Mouse (Mus musculus): Measurements from ENCODE around the gene Gm11146. TPM values are rescaled to one million over a fixed set of nuclear protein-coding genes. Genes with fewer than 3 reads are reported as not detected.

The Gm11146 gene
- polyA plus RNA-seq, 1 experiment from 2014 or later, result not detected

GRCm38 (mm10) chr16:77602581-77602980 lies 687 bp upstream of the Gm11146 start:
- WGBS, result 60% methylated on average over 2 of the region's 2 CpGs
- Histone ChIP-seq H3K4me2 (no peak overlapping the region), H3K4me3 (no peak overlapping the region), H3K36me3 (no peaks in the 10 kb centered on the region), H3K27me3 (no peaks in the 10 kb centered on the region), H3K9me3 (no peaks in the 10 kb centered on the region), H3K4me1 (no peaks in the 10 kb centered on the region), H3K27ac (no peak overlapping the region), H3K9ac (no peak overlapping the region)
- ATAC-seq (ENCODE audit: insufficient number of reproducible peaks, low FRiP score, low TSS enrichment, low read depth), result no peak

- WGBS, result 90% methylated on average over 8 of the region's 8 CpGs
- no peak overlapping the region for H3K9ac ChIP-seq
- no peak for ATAC-seq (ENCODE audit: insufficient number of reproducible peaks, low FRiP score, low TSS enrichment, low read depth)
Observed at GRCm38 (mm10) chr16:77598787-77599186, 3.1 kb downstream of the Gm11146 start.

GRCm38 (mm10) chr16:77596556-77596955 lies 5.3 kb downstream of the Gm11146 start:
- Histone ChIP-seq H3K36me3 (no peaks in the 10 kb centered on the region), H3K4me3 (no peak overlapping the region), H3K9ac (no peak overlapping the region), H3K27me3 (no peaks in the 10 kb centered on the region), H3K4me2 (no peak overlapping the region), H3K9me3 (no peaks in the 10 kb centered on the region), H3K27ac (no peak overlapping the region), H3K4me1 (peaks cover 8% of the 10 kb centered on the region)
- ATAC-seq (ENCODE audit: insufficient number of reproducible peaks, low FRiP score, low TSS enrichment, low read depth), result no peak
- WGBS, result 83% methylated on average over 5 of the region's 5 CpGs

More at GRCm38 (mm10) chr16:77598787-77599186, 3.1 kb downstream of the Gm11146 start:
- Histone ChIP-seq H3K4me2 (no peak overlapping the region), H3K4me3 (no peak overlapping the region), H3K9me3 (no peaks in the 10 kb centered on the region), H3K36me3 (no peaks in the 10 kb centered on the region), H3K4me1 (peaks cover 4% of the 10 kb centered on the region), H3K27me3 (no peaks in the 10 kb centered on the region), H3K27ac (no peak overlapping the region)

- Histone ChIP-seq H3K4me2 (no peak overlapping the region), H3K9ac (no peak overlapping the region), H3K36me3 (no peaks in the 10 kb centered on the region), H3K9me3 (no peaks in the 10 kb centered on the region), H3K4me3 (no peak overlapping the region), H3K4me1 (peaks cover 8% of the 10 kb centered on the region), H3K27ac (no peak overlapping the region), H3K27me3 (no peaks in the 10 kb centered on the region)
- no peak for ATAC-seq (ENCODE audit: insufficient number of reproducible peaks, low FRiP score, low TSS enrichment, low read depth)
- 69% methylated on average over 7 of the region's 7 CpGs for WGBS
Observed at GRCm38 (mm10) chr16:77595661-77596060, 6.2 kb downstream of the Gm11146 start.

GRCm38 (mm10) chr16:77594553-77594952 lies 7.3 kb downstream of the Gm11146 start:
- Histone ChIP-seq H3K4me2 (no peak overlapping the region), H3K36me3 (no peaks in the 10 kb centered on the region), H3K9ac (no peak overlapping the region), H3K4me3 (no peak overlapping the region), H3K27me3 (no peaks in the 10 kb centered on the region), H3K27ac (no peak overlapping the region), H3K9me3 (no peaks in the 10 kb centered on the region), H3K4me1 (peaks cover 8% of the 10 kb centered on the region)
- no peak for ATAC-seq (ENCODE audit: insufficient number of reproducible peaks, low FRiP score, low TSS enrichment, low read depth)
- 68% methylated on average over 13 of the region's 13 CpGs for WGBS

GRCm38 (mm10) chr16:77593828-77594421 lies 8.0 kb downstream of the Gm11146 start:
- H3K4me2 ChIP-seq, result peak overlapping the region; percentile 14; the same call in 1 of the 2 replicates
- ATAC-seq (ENCODE audit: insufficient number of reproducible peaks, low FRiP score, low TSS enrichment, low read depth), result no peak
- H3K36me3 ChIP-seq, result no peaks in the 10 kb centered on the region
- no peaks in the 10 kb centered on the region for H3K27me3 ChIP-seq
- no peak overlapping the region for H3K9ac ChIP-seq
- H3K9me3 ChIP-seq, result no peaks in the 10 kb centered on the region
- peaks cover 8% of the 10 kb centered on the region for H3K4me1 ChIP-seq
- no peak overlapping the region for H3K4me3 ChIP-seq
- peak overlapping the region; percentile 71 for H3K27ac ChIP-seq
- 46% methylated on average over 12 of the region's 12 CpGs for WGBS

- H3K27ac ChIP-seq, result peak overlapping the region; percentile 69
- 46% methylated on average over 3 of the region's 3 CpGs for whole genome bisulfite sequencing
- H3K9me3 ChIP-seq, result no peaks in the 10 kb centered on the region
- H3K4me1 ChIP-seq, result peaks cover 8% of the 10 kb centered on the region
- no peak overlapping the region for H3K9ac ChIP-seq
- no peak for ATAC-seq (ENCODE audit: insufficient number of reproducible peaks, low FRiP score, low TSS enrichment, low read depth)
- H3K27me3 ChIP-seq, result no peaks in the 10 kb centered on the region
- H3K4me3 ChIP-seq, result no peak overlapping the region
- H3K36me3 ChIP-seq, result no peaks in the 10 kb centered on the region
- peak overlapping the region; percentile 24; the same call in 1 of the 2 replicates for H3K4me2 ChIP-seq
Observed at GRCm38 (mm10) chr16:77592986-77593385, 8.9 kb downstream of the Gm11146 start.

- Histone ChIP-seq H3K36me3 (no peaks in the 10 kb centered on the region), H3K4me2 (no peak overlapping the region), H3K27me3 (no peaks in the 10 kb centered on the region), H3K9me3 (no peaks in the 10 kb centered on the region), H3K4me3 (no peak overlapping the region), H3K27ac (no peak overlapping the region), H3K4me1 (no peaks in the 10 kb centered on the region), H3K9ac (no peak overlapping the region)
- no peak for ATAC-seq (ENCODE audit: insufficient number of reproducible peaks, low FRiP score, low TSS enrichment, low read depth)
- 81% methylated on average over 5 of the region's 5 CpGs for WGBS
Observed at GRCm38 (mm10) chr16:77573036-77573435, 28.9 kb downstream of the Gm11146 start.

GRCm38 (mm10) chr16:77569457-77569856 lies 32.4 kb downstream of the Gm11146 start:
- H3K4me3 ChIP-seq, result no peak overlapping the region
- no peaks in the 10 kb centered on the region for H3K9me3 ChIP-seq
- no peaks in the 10 kb centered on the region for H3K4me1 ChIP-seq
- no peak overlapping the region for H3K9ac ChIP-seq
- no peaks in the 10 kb centered on the region for H3K36me3 ChIP-seq
- no peaks in the 10 kb centered on the region for H3K27me3 ChIP-seq
- WGBS, result 75% methylated on average over 8 of the region's 8 CpGs
- no peak for ATAC-seq (ENCODE audit: insufficient number of reproducible peaks, low FRiP score, low TSS enrichment, low read depth)
- H3K4me2 ChIP-seq, result no peak overlapping the region
- H3K27ac ChIP-seq, result no peak overlapping the region

GRCm38 (mm10) chr16:77568384-77568783 lies 33.5 kb downstream of the Gm11146 start:
- H3K27ac ChIP-seq, result no peak overlapping the region
- no peak for ATAC-seq (ENCODE audit: insufficient number of reproducible peaks, low FRiP score, low TSS enrichment, low read depth)
- WGBS, result 74% methylated on average over 3 of the region's 3 CpGs
- H3K9me3 ChIP-seq, result no peaks in the 10 kb centered on the region
- no peak overlapping the region for H3K4me2 ChIP-seq
- no peaks in the 10 kb centered on the region for H3K27me3 ChIP-seq
- no peaks in the 10 kb centered on the region for H3K36me3 ChIP-seq
- no peak overlapping the region for H3K9ac ChIP-seq
- H3K4me3 ChIP-seq, result no peak overlapping the region
- no peaks in the 10 kb centered on the region for H3K4me1 ChIP-seq

GRCm38 (mm10) chr16:77562852-77563251 lies 39.0 kb downstream of the Gm11146 start:
- ATAC-seq (ENCODE audit: insufficient number of reproducible peaks, low FRiP score, low TSS enrichment, low read depth), result no peak
- no peak overlapping the region for H3K4me2 ChIP-seq
- no peaks in the 10 kb centered on the region for H3K4me1 ChIP-seq
- no peak overlapping the region for H3K9ac ChIP-seq
- no peaks in the 10 kb centered on the region for H3K27me3 ChIP-seq
- 53% methylated on average over 3 of the region's 3 CpGs for WGBS
- no peak overlapping the region for H3K27ac ChIP-seq
- H3K9me3 ChIP-seq, result no peaks in the 10 kb centered on the region
- H3K36me3 ChIP-seq, result no peaks in the 10 kb centered on the region
- H3K4me3 ChIP-seq, result no peak overlapping the region

GRCm38 (mm10) chr16:77556446-77557105 lies 45.3 kb downstream of the Gm11146 start:
- H3K36me3 ChIP-seq, result peaks cover 4% of the 10 kb centered on the region; the same call in 1 of the 2 replicates
- H3K4me3 ChIP-seq, result no peak overlapping the region
- H3K9ac ChIP-seq, result no peak overlapping the region
- 86% methylated on average over 10 of the region's 10 CpGs for WGBS
- H3K4me1 ChIP-seq, result no peaks in the 10 kb centered on the region
- no peaks in the 10 kb centered on the region for H3K27me3 ChIP-seq
- no peaks in the 10 kb centered on the region for H3K9me3 ChIP-seq
- no peak overlapping the region for H3K4me2 ChIP-seq
- no peak overlapping the region for H3K27ac ChIP-seq
- no peak for ATAC-seq (ENCODE audit: insufficient number of reproducible peaks, low FRiP score, low TSS enrichment, low read depth)
